Mouse (Mus musculus): ENCODE measurements around the gene Gcdh. TPM values are rescaled to one million over a fixed set of nuclear protein-coding genes. Genes with fewer than 3 reads are reported as not detected.

Gene Gcdh
- polyA plus RNA-seq, 1 experiment from 2014 or later = 36.2 TPM

GRCm38 (mm10) chr8:84837912-84838470 is 55.7 kb downstream of the Gcdh start:
- H3K36me3 ChIP-seq (ENCODE audit: control insufficient read depth, insufficient read depth, low read length) = peaks cover 52% of the 10 kb centered on the region
- H3K4me1 ChIP-seq (ENCODE audit: control insufficient read depth, insufficient read depth, low read length) = peaks cover 22% of the 10 kb centered on the region
- no peaks in the 10 kb centered on the region for H3K9me3 ChIP-seq (replicated peaks; ENCODE audit: control insufficient read depth, low read length)
- no peaks in the 10 kb centered on the region for H3K27me3 ChIP-seq (ENCODE audit: control insufficient read depth, insufficient read depth, low read length)
- WGBS (ENCODE audit: insufficient replicate concordance) = 85% methylated on average over 15 of the region's 15 CpGs
- H3K27ac ChIP-seq (ENCODE audit: low read depth, low read length) = peak overlapping the region; percentile 35; the same call in 1 of the 2 replicates
- 0 out of 2 replicates have a peak overlapping the region, but pooled peaks have one; percentile 2 for H3K4me3 ChIP-seq (ENCODE audit: low read depth, low read length)
- ATAC-seq (replicated peaks; ENCODE audit: insufficient number of reproducible peaks, low FRiP score, low TSS enrichment) = 0 out of 2 replicates have a peak, but pooled peaks have one; percentile 4
- H3K4me2 ChIP-seq = peak overlapping the region; percentile 44
- H3K9ac ChIP-seq (ENCODE audit: low read depth, low read length) = peak overlapping the region; percentile 35; the same call in 1 of the 2 replicates

GRCm38 (mm10) chr8:84837149-84837911 is 56.4 kb downstream of the Gcdh start:
- no peak overlapping the region for H3K27ac ChIP-seq (ENCODE audit: low read depth, low read length)
- H3K36me3 ChIP-seq (ENCODE audit: control insufficient read depth, insufficient read depth, low read length) = peaks cover 46% of the 10 kb centered on the region
- H3K9ac ChIP-seq (ENCODE audit: low read depth, low read length) = no peak overlapping the region
- no peaks in the 10 kb centered on the region for H3K27me3 ChIP-seq (ENCODE audit: control insufficient read depth, insufficient read depth, low read length)
- WGBS (ENCODE audit: insufficient replicate concordance) = 62% methylated on average over 8 of the region's 8 CpGs
- H3K4me2 ChIP-seq = peak overlapping the region; percentile 44
- ATAC-seq (replicated peaks; ENCODE audit: insufficient number of reproducible peaks, low FRiP score, low TSS enrichment) = no peak
- no peak overlapping the region for H3K4me3 ChIP-seq (ENCODE audit: low read depth, low read length)
- H3K4me1 ChIP-seq (ENCODE audit: control insufficient read depth, insufficient read depth, low read length) = peaks cover 19% of the 10 kb centered on the region
- no peaks in the 10 kb centered on the region for H3K9me3 ChIP-seq (replicated peaks; ENCODE audit: control insufficient read depth, low read length)

Small RNA genes lying within 50 kb of the gene (microRNA-seq; reads per million reads assigned to microRNA genes)
- gene Gm24197 (ENCODE audit: borderline number of aligned reads) (not detected), gene Mir7069 (ENCODE audit: borderline number of aligned reads) (3.0 reads per million, percentile 31 among the genes with 10 or more reads in this experiment)

Other genes starting within 250 kb of the Gcdh start
- gene Ier2, start 231.1 kb downstream of the Gcdh start, polyA plus RNA-seq (2014; fragmentation: Nextera tagmentation; extraction: Ambion mirVana) = 52.3 and 55.9 TPM in 2 replicates
- gene Trmt1, start 207.6 kb downstream of the Gcdh start, polyA plus RNA-seq (2014; fragmentation: Nextera tagmentation; extraction: Ambion mirVana) = 49.7 and 51.6 TPM in 2 replicates
- 19.1 and 19.6 TPM in 2 replicates for gene Nacc1, start 206.1 kb downstream of the Gcdh start, polyA plus RNA-seq (2014; fragmentation: Nextera tagmentation; extraction: Ambion mirVana)
- 19.5 and 22.9 TPM in 2 replicates for gene Lyl1, start 192.5 kb downstream of the Gcdh start, polyA plus RNA-seq (2014; fragmentation: Nextera tagmentation; extraction: Ambion mirVana)
- gene G430095P16Rik, start 170.9 kb downstream of the Gcdh start, polyA plus RNA-seq (2014; fragmentation: Nextera tagmentation; extraction: Ambion mirVana) = 3.4 and 5.4 TPM in 2 replicates
- 6.1 and 7.6 TPM in 2 replicates for gene Nfix, start 93.6 kb downstream of the Gcdh start, polyA plus RNA-seq (2014; fragmentation: Nextera tagmentation; extraction: Ambion mirVana)
- gene Dand5, start 71.1 kb downstream of the Gcdh start, polyA plus RNA-seq (2014; fragmentation: Nextera tagmentation; extraction: Ambion mirVana) = 5.0 and 6.0 TPM in 2 replicates
- gene Gadd45gip1, start 62.4 kb downstream of the Gcdh start, polyA plus RNA-seq (2014; fragmentation: Nextera tagmentation; extraction: Ambion mirVana) = 51.5 and 52.2 TPM in 2 replicates
- gene Rad23a, start 53.3 kb downstream of the Gcdh start, polyA plus RNA-seq (2014; fragmentation: Nextera tagmentation; extraction: Ambion mirVana) = 125 and 127 TPM in 2 replicates
- gene Calr, start 47.0 kb downstream of the Gcdh start, polyA plus RNA-seq (2014; fragmentation: Nextera tagmentation; extraction: Ambion mirVana) = 830 and 894 TPM in 2 replicates
- gene Farsa, start 36.9 kb downstream of the Gcdh start, polyA plus RNA-seq (2014; fragmentation: Nextera tagmentation; extraction: Ambion mirVana) = 53.6 and 54.5 TPM in 2 replicates
- gene Syce2, start 21.8 kb downstream of the Gcdh start, polyA plus RNA-seq (2014; fragmentation: Nextera tagmentation; extraction: Ambion mirVana) = 44.2 and 49.6 TPM in 2 replicates
- gene Klf1, start 8.0 kb upstream of the Gcdh start, polyA plus RNA-seq (2014; fragmentation: Nextera tagmentation; extraction: Ambion mirVana) = 48.7 and 65.0 TPM in 2 replicates
- gene Dnase2a, start 14.6 kb upstream of the Gcdh start, polyA plus RNA-seq (2014; fragmentation: Nextera tagmentation; extraction: Ambion mirVana) = 4.3 and 5.4 TPM in 2 replicates
- gene Mast1, start 43.4 kb upstream of the Gcdh start, polyA plus RNA-seq (2014; fragmentation: Nextera tagmentation; extraction: Ambion mirVana) = 0.27 TPM in 1 of 2 replicates, not detected in the other
- not detected in 2 replicates for gene Rtbdn, start 53.1 kb upstream of the Gcdh start, polyA plus RNA-seq (2014; fragmentation: Nextera tagmentation; extraction: Ambion mirVana)
- not detected in 2 replicates for gene Gm49661, start 75.5 kb upstream of the Gcdh start, polyA plus RNA-seq (2014; fragmentation: Nextera tagmentation; extraction: Ambion mirVana)
- gene Prdx2, start 75.7 kb upstream of the Gcdh start, polyA plus RNA-seq (2014; fragmentation: Nextera tagmentation; extraction: Ambion mirVana) = 862 and 992 TPM in 2 replicates
- gene Rnaseh2a, start 75.8 kb upstream of the Gcdh start, polyA plus RNA-seq (2014; fragmentation: Nextera tagmentation; extraction: Ambion mirVana) = 95.9 and 106 TPM in 2 replicates
- gene Junb, start 84.8 kb upstream of the Gcdh start, polyA plus RNA-seq (2014; fragmentation: Nextera tagmentation; extraction: Ambion mirVana) = 7.6 and 9.3 TPM in 2 replicates
- 6.7 and 7.1 TPM in 2 replicates for gene Hook2, start 96.7 kb upstream of the Gcdh start, polyA plus RNA-seq (2014; fragmentation: Nextera tagmentation; extraction: Ambion mirVana)
- gene Best2, start 120.6 kb upstream of the Gcdh start, polyA plus RNA-seq (2014; fragmentation: Nextera tagmentation; extraction: Ambion mirVana) = not detected in 2 replicates
- 108 and 118 TPM in 2 replicates for gene Asna1, start 131.4 kb upstream of the Gcdh start, polyA plus RNA-seq (2014; fragmentation: Nextera tagmentation; extraction: Ambion mirVana)
- gene Trir, start 132.9 kb upstream of the Gcdh start, polyA plus RNA-seq (2014; fragmentation: Nextera tagmentation; extraction: Ambion mirVana) = 99.7 and 101 TPM in 2 replicates
- gene Tnpo2, start 143.0 kb upstream of the Gcdh start, polyA plus RNA-seq (2014; fragmentation: Nextera tagmentation; extraction: Ambion mirVana) = 15.7 and 16.2 TPM in 2 replicates
- 15.9 and 17.8 TPM in 2 replicates for gene Fbxw9, start 166.1 kb upstream of the Gcdh start, polyA plus RNA-seq (2014; fragmentation: Nextera tagmentation; extraction: Ambion mirVana)
- gene Gm5741, start 174.1 kb upstream of the Gcdh start, polyA plus RNA-seq (2014; fragmentation: Nextera tagmentation; extraction: Ambion mirVana) = 1.5 TPM in 1 of 2 replicates, not detected in the other
- gene Dhps, start 177.8 kb upstream of the Gcdh start, polyA plus RNA-seq (2014; fragmentation: Nextera tagmentation; extraction: Ambion mirVana) = 57.6 and 60.0 TPM in 2 replicates
- gene Wdr83os, start 186.8 kb upstream of the Gcdh start, polyA plus RNA-seq (2014; fragmentation: Nextera tagmentation; extraction: Ambion mirVana) = 120 and 124 TPM in 2 replicates
- 36.5 and 43.0 TPM in 2 replicates for gene Wdr83, start 187.4 kb upstream of the Gcdh start, polyA plus RNA-seq (2014; fragmentation: Nextera tagmentation; extraction: Ambion mirVana)
- 25.1 and 27.3 TPM in 2 replicates for gene Man2b1, start 189.3 kb upstream of the Gcdh start, polyA plus RNA-seq (2014; fragmentation: Nextera tagmentation; extraction: Ambion mirVana)
- gene Zfp791, start 229.2 kb upstream of the Gcdh start, polyA plus RNA-seq (2014; fragmentation: Nextera tagmentation; extraction: Ambion mirVana) = 0.46 and 0.59 TPM in 2 replicates